Mouse (Mus musculus) embryonic facial prominence, embryonic 10.5 days (tissue): ENCODE results near the gene Zfp326. TPM values are rescaled to one million over a fixed set of nuclear protein-coding genes. Genes with fewer than 3 reads are reported as not detected.
A peak's percentile ranks its signal among the peaks of the same experiment; 100 is the strongest.

ENCODE experiments used
- DNase-seq: peaks from one replicate; pipeline ENCODE4 v3.0.0-alpha.2; 2017; ENCODE audit warnings: low spot score
- H3K27ac ChIP-seq: fragments of 300-500 bp; sonication (generic); replicated peaks from 2 replicates; pipeline ENCODE4 v1.5.1; 2016; ENCODE audit warnings: mild to moderate bottlenecking
- H3K27me3 ChIP-seq: fragments of 300-500 bp; sonication (generic); replicated peaks from 2 replicates; pipeline ENCODE4 v1.6.1; 2016; ENCODE audit warnings: low read depth, mild to moderate bottlenecking; ENCODE audit not compliant: poor library complexity, severe bottlenecking
- H3K36me3 ChIP-seq: fragments of 300-500 bp; sonication (generic); replicated peaks from 2 replicates; pipeline ENCODE4 v1.6.1; 2016; ENCODE audit warnings: mild to moderate bottlenecking, moderate library complexity
- H3K4me1 ChIP-seq: fragments of 300-500 bp; sonication (generic); 2 replicates; pipeline ENCODE4 v1.6.1; 2016
- H3K4me3 ChIP-seq: fragments of 300-500 bp; sonication (generic); 2 replicates; pipeline ENCODE4 v1.5.1; 2016; ENCODE audit warnings: mild to moderate bottlenecking, moderate library complexity
- H3K9me3 ChIP-seq: fragments of 300-500 bp; sonication (generic); 2 replicates; pipeline ENCODE4 v1.6.1; 2016; ENCODE audit warnings: mild to moderate bottlenecking
- WGBS: fragments of 180-500 bp; shearing (Covaris S2); methylation state at CpG from one replicate; pipeline ENCODE4 v1.1.7; 2016; 5-methylcytosine and 5-hydroxymethylcytosine counted together
- polyA plus RNA-seq: library from polyadenylated mRNA; unstranded; fragments of >200 nt; fragmentation: Nextera tagmentation; extraction: Ambion mirVana; gene quantifications from 2 replicates; pipeline ENCODE4 v1.2.1, GENCODE M21; 2016

The Zfp326 gene
- 53.4 and 56.2 TPM in 2 replicates for polyA plus RNA-seq

DNA sequence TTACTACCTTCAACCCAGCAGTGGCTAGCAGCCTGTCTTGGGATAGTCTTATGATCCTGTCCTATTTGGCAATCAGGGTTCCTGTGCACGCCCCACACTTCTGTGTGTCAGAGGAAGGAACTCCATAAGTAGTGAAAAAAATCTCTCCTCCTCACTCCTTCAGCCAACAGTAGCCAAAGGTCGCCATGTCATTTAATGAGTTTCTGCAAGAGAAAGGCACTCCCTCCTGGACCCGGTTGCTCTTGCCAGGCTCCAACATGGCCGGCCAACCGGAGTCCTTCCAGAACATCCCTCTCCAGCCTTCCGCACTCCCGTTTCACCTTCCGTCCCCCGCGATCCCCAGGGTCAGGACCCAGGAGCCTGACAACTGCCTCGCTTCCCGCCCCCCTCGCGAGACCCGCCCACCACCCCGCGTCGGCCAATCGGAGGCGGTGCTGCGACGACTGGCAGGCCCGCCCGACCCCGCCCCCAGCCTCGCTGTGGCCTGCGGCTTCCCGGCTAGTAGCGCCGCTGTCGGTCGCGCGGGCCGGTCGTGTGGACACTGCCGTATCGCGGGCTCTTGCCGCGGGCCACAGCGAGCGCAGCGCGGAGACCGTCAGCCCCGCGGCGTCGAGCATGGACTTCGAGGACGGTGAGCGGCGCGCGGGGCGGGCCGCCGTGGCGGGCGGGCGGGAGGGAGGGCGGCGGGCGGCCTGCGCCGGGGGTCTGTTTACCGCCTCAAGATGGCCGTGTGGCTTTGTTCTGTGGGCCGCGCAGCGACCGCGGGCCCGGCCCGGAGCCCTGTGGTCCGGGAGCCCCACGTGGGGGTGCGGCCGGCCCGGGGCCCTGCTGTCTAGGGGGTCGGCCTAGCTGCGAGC lies at the start of gene Zfp326:
Gene Zfp326 (plus strand): TSS at position 498 of the 857 bp plus-strand sequence.
- H3K9me3 ChIP-seq, result no peaks in the 10 kb centered on the region
- H3K36me3 ChIP-seq, result peaks cover 15% of the 10 kb centered on the region
- peaks cover 32% of the 10 kb centered on the region for H3K4me1 ChIP-seq
- under 1% methylated on average over 82 of the region's 83 CpGs for WGBS
- H3K27ac ChIP-seq, result peak within 1 kb of the TSS; percentile 100
- H3K4me3 ChIP-seq, result peak within 1 kb of the TSS; percentile 99
- no peaks in the 10 kb centered on the region; the same call in 1 of the 2 replicates for H3K27me3 ChIP-seq
- DNase-seq, result peak; percentile 99

DNA sequence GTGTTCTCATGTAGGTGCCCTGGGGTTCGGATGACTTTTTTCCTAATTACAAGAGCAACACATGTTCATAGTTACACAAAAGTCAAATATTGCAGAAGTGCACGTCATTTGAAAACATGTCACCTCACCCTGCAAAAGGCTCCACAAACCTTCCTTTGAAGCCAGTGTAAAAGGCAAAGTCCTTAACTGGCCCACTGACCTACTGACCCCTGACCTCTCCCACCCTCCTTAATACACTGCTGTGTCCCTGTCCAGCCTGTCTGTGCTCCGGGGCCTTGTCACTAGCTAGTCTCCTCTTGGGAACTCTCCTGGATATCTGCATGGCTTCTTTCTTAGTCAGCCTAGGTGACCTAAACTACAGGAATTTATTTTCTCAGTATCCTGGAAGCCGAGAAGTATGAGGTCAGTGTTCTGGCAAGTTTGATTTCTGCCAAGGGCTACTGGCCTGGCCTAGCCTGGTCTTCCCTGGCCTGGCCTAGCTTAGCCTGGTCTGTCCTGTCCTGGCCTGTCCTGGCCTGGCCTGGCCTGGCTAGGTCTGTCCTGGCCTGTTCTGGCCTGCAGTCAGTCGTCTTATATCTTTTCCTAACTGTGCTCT lies 49.4 kb upstream of the Zfp326 start:
- Histone ChIP-seq H3K9me3 (no peaks in the 10 kb centered on the region), H3K27me3 (no peaks in the 10 kb centered on the region), H3K4me3 (no peak overlapping the region), H3K4me1 (peaks cover 42% of the 10 kb centered on the region), H3K27ac (no peak overlapping the region; the same call in 1 of the 2 replicates), H3K36me3 (no peaks in the 10 kb centered on the region)
- WGBS, result 51% methylated on average over 5 of the region's 5 CpGs
- DNase-seq, result no peak

DNA sequence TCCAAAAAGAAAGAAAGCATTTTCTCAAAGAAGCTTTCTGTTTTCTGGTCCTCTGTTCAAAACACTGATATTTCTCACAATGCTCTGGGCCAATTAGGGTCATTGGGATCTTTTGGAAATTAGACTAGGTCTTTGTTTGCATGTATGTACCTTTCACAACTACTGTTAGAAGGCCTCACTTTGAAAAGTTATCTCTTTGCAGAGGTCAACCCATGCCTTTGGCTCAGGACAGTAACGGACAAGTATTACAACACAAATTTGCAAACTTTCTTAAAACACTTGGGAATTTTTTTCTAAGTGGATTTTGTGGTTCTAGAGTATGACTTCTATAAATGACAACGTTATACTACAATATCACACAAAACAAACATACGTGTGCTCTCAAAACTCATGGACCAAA lies 48.3 kb upstream of the Zfp326 start:
- no peak overlapping the region for H3K27ac ChIP-seq
- no peaks in the 10 kb centered on the region for H3K36me3 ChIP-seq
- H3K9me3 ChIP-seq, result no peaks in the 10 kb centered on the region
- H3K4me3 ChIP-seq, result no peak overlapping the region
- WGBS, result 90% methylated on average over 3 of the region's 3 CpGs
- H3K4me1 ChIP-seq, result peaks cover 34% of the 10 kb centered on the region
- DNase-seq, result no peak
- no peaks in the 10 kb centered on the region for H3K27me3 ChIP-seq

DNA sequence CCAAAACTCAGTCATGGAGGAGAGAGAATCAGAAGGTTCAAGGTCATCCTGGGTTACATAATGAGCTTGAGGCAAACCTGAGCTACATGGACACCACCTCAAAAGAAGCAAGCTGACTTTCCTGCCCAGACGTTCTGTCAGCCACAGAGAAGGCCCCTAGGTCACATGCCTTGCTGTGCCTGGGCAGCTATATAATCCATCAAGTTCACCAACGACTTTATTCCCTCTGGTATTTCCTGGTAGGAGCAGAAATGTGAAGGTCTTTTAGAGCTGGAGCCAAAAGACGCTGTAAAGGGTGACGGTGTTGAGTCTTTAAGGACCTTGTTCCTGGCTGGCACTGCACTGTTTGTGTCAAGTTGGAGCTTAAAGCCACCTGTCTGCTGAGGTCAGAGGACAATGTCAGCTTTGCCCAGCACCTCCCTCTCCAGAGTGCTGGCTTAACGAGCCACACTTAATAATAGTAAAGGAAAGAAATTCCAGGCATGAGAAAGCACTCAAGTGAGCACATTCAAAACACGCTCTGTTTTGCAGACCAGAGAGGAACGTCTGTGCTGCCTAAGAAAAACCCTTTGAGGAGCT lies 47.3 kb upstream of the Zfp326 start:
- Histone ChIP-seq H3K27me3 (no peaks in the 10 kb centered on the region), H3K9me3 (no peaks in the 10 kb centered on the region), H3K4me1 (peaks cover 30% of the 10 kb centered on the region), H3K36me3 (no peaks in the 10 kb centered on the region), H3K4me3 (no peak overlapping the region), H3K27ac (no peak overlapping the region)
- WGBS, result 51% methylated on average over 7 of the region's 7 CpGs
- no peak for DNase-seq

DNA sequence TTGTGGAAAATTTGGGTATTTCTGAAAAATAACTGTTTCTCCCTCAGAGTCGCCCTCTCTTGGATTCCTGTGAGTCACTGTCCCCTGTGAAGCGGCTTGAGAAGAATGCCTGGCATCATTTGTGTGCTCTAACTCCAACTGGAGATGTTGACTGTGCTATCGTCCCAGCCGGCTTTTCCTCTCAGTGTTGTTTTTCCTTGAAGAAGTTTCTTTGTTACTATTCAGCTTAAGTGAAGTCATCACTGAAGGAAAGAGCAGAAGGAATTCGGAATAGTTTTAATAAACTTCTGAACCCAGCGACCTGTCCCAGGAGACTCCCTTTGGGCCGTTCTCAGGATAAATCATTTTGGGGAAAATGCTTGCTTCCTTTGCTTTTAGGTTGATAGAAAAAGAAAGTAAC lies 44.2 kb upstream of the Zfp326 start:
- Histone ChIP-seq H3K36me3 (no peaks in the 10 kb centered on the region), H3K4me3 (no peak overlapping the region), H3K9me3 (no peaks in the 10 kb centered on the region), H3K4me1 (peaks cover 31% of the 10 kb centered on the region), H3K27ac (no peak overlapping the region), H3K27me3 (no peaks in the 10 kb centered on the region)
- 75% methylated on average over 7 of the region's 7 CpGs for WGBS
- DNase-seq, result no peak

DNA sequence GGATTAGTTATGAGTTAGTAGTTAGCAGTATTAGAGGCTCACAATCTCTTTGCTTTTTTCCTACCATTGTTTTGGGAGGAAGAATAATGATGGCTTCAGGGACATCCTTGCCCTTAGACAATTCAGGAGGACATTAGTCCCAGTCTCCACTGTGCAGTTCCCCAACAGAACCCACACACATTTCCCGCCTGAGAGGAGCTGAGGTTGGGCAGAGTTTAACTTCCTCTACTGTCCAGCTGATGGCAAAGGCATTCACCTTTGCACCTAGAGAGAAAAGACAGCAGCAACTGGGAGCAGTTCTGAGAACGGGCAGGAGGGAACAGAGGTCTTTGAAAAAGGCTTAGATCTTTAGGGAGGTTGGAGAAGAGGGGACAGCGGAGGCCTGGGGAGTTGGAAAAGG lies 42.4 kb upstream of the Zfp326 start:
- no peak for DNase-seq
- H3K9me3 ChIP-seq, result no peaks in the 10 kb centered on the region
- H3K4me1 ChIP-seq, result peaks cover 27% of the 10 kb centered on the region
- H3K27ac ChIP-seq, result no peak overlapping the region
- WGBS, result 77% methylated on average over 3 of the region's 3 CpGs
- no peak overlapping the region for H3K4me3 ChIP-seq
- H3K36me3 ChIP-seq, result no peaks in the 10 kb centered on the region
- H3K27me3 ChIP-seq, result no peaks in the 10 kb centered on the region

DNA sequence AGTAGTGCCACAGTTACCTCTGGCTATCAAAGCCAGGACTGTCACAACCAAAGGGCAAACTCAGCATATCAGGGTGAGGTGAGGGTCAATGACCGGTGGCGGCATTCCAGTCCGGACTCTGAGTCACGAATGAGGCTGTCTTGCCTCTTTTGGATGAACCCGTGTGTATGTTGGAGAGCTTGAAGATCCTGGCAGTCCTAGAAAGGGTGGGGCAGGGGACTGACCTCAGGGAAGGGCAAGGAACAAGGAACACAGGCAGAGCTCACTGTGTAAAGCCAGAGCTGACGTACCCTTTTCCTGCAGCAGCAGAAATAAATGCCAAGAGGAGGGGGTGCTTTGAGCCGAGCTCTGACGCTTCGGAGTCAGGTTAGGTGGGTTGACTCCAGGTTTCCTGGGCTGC lies 40.4 kb upstream of the Zfp326 start:
- H3K27me3 ChIP-seq, result no peaks in the 10 kb centered on the region
- H3K9me3 ChIP-seq, result no peaks in the 10 kb centered on the region
- no peaks in the 10 kb centered on the region for H3K36me3 ChIP-seq
- peaks cover 20% of the 10 kb centered on the region for H3K4me1 ChIP-seq
- no peak for DNase-seq
- no peak overlapping the region for H3K27ac ChIP-seq
- H3K4me3 ChIP-seq, result no peak overlapping the region
- WGBS, result 76% methylated on average over 9 of the region's 9 CpGs

DNA sequence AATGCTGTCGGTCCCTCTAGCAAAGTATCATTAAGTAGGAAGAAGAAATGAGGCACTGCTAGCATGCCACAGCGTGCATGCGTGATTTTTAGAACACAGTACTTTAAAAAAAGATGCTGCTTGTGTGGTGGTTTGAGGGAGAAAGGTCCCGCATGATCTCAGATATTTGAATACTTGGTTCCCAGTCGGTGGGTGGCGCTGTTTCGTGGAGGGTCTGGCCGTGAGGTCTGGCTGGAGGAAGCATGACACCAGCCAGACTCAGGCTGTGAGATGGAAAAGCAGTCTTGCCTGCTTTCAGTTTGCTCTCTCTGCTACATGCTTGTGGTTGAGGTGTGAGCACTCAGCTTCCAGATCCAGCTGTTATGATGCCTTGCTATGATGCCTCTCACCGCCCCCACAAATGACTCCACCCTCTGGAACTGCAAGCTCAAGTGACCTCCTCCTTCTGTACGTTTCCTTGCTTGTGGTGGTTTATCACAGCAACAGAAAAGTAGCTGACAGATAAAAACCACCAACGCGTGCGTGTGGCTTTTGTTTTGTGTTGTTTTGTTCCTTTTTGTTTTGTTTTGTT lies 36.5 kb upstream of the Zfp326 start:
- Histone ChIP-seq H3K27me3 (no peaks in the 10 kb centered on the region), H3K4me3 (no peak overlapping the region), H3K27ac (no peak overlapping the region), H3K9me3 (no peaks in the 10 kb centered on the region), H3K4me1 (peaks cover 18% of the 10 kb centered on the region), H3K36me3 (no peaks in the 10 kb centered on the region)
- no peak for DNase-seq
- WGBS, result 74% methylated on average over 13 of the region's 13 CpGs

DNA sequence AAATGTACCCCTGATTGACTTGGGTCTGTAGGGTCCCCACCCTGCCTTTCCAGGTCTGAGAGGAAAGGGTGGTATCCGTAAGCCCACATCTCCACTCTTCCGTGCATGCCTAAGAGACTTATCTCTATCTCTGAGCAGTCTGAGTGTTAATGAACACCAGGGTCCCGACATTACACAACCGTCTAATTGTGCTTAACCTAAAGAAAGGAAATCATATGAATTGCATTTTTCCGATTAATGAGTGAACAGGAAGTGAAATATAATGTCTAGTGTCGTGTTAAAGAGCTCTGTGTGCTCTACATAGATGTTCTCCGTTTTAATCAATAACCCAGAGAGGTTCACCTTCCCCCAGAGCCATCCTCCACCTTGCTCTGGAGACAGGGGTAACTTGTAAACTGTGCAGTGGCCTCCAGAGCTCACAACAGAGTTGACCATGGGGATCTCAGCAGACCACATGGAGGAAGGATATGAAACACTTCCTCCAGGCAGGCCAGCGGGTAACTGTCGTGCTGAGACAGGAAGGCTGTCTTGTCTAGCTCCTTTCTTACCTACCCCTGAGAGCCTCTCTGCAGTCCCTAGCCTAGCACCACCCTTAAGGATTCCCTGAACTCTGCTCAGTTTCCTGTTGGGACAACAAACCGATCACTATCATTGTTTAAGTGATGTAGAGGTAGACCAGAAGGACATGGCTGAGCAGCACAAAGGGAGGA lies 32.2 kb upstream of the Zfp326 start:
- peaks cover 4% of the 10 kb centered on the region for H3K4me1 ChIP-seq
- H3K27ac ChIP-seq, result no peak overlapping the region
- 86% methylated on average over 10 of the region's 10 CpGs for WGBS
- H3K27me3 ChIP-seq, result no peaks in the 10 kb centered on the region
- no peaks in the 10 kb centered on the region for H3K9me3 ChIP-seq
- DNase-seq, result no peak
- H3K4me3 ChIP-seq, result no peak overlapping the region
- no peaks in the 10 kb centered on the region for H3K36me3 ChIP-seq

DNA sequence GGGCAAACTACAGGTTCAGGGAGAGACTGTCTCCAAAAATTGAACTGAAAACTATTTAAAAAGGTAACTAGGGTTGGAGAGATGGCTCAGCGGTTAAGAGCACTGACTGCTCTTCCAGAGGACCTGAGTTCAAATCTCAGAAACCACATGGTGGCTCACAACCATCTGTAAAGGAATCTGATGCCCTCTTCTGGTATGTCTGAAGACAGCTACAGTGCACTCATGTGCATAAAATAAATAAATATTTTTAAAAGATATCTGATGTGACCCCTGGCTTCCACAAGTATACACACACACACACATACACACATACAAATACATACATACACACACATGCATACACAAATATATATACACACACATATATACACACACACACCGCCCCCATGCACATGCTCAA lies 31.3 kb upstream of the Zfp326 start:
- no peak overlapping the region for H3K27ac ChIP-seq
- no peaks in the 10 kb centered on the region for H3K9me3 ChIP-seq
- H3K36me3 ChIP-seq, result no peaks in the 10 kb centered on the region
- H3K4me3 ChIP-seq, result no peak overlapping the region
- H3K4me1 ChIP-seq, result peaks cover 9% of the 10 kb centered on the region
- no peak for DNase-seq
- H3K27me3 ChIP-seq, result no peaks in the 10 kb centered on the region
- WGBS, result 97% methylated on average over 2 of the region's 2 CpGs

DNA sequence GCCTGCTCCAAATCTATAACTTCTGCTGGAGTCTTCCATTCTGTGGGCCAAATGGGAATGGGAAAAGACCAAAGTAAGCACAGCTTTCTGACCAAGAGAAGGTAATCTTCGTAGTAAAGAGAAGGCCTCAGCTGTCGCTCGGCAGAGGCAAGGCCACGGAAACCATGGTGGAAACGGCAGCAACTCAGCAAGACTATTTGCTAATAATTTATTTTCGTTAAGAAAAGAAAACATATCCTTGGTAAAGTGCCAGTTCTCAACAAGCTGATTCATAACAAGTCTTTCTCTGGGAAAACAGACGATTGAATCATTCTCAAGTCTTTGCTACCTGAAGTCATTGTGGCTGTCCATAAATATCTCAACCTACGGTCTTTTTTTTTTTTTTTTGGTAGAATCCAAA lies 28.6 kb upstream of the Zfp326 start:
- Histone ChIP-seq H3K4me3 (no peak overlapping the region), H3K27me3 (no peaks in the 10 kb centered on the region), H3K4me1 (peaks cover 9% of the 10 kb centered on the region), H3K9me3 (no peaks in the 10 kb centered on the region), H3K36me3 (no peaks in the 10 kb centered on the region), H3K27ac (no peak overlapping the region)
- no peak for DNase-seq
- WGBS, result 89% methylated on average over 8 of the region's 8 CpGs

DNA sequence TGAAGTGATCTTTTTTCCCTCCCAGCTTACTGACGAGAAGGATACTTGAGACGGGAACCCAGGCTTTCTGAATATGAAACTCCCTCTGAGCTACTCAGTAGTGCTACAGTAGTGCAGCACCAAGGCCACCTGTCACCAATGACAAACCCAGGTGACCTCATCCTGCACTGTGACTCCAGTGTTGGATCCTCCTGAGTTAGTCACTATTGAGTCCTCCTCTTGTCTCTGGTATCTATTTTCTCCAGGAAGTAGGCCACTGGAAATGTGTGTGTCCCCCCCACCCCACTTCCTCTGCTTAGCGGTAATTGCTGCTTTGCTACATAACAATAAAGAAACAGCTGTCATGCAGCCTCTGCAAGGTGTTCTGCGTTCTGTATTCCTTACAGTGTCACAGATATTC lies 27.1 kb upstream of the Zfp326 start:
- no peak for DNase-seq
- Histone ChIP-seq H3K27me3 (no peaks in the 10 kb centered on the region), H3K9me3 (no peaks in the 10 kb centered on the region), H3K27ac (no peak overlapping the region), H3K36me3 (no peaks in the 10 kb centered on the region), H3K4me1 (peaks cover 9% of the 10 kb centered on the region), H3K4me3 (no peak overlapping the region)
- WGBS, result 82% methylated on average over 4 of the region's 4 CpGs
